Mouse (Mus musculus) thymus, adult 2 months (tissue): ENCODE results near the gene Gm36028.

Experiments used
- CTCF ChIP-seq: fragments of 200-500 bp; IDR thresholded peaks from 2 replicates; pipeline ENCODE4 v1.5.1; 2012; ENCODE audit warnings: mild to moderate bottlenecking, control low read depth, low read length, moderate library complexity, borderline replicate concordance; ENCODE audit not compliant: control insufficient read depth, poor library complexity, insufficient read depth; ENCODE audit errors: extremely low read depth
- POLR2A ChIP-seq: fragments of 200-500 bp; IDR thresholded peaks from 2 replicates; pipeline ENCODE4 v1.6.1; 2012; ENCODE audit warnings: mild to moderate bottlenecking, low read length, control low read depth, moderate library complexity; ENCODE audit not compliant: control insufficient read depth, poor library complexity, insufficient read depth; ENCODE audit errors: extremely low read depth

DNA sequence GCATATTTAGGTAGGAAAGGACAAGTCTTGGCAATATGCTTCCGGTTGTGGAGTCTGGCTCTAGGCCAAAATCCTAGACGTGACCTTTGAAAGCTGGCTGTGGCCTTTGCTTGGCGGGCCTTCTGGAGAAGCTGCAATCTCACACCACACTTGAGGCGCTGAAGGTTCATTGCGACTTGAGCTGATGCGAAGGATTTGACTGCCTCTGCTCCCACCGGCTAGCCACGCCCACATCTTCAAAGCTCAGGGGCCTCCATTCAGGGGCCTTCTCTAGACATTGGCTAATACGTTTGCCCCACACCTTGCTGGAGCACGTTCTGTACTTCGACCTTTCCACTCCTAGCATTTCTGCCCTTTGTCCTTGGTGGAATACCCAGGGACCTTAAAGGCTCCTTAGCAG lies 40.4 kb upstream of the Gm36028 start:
- TF ChIP-seq CTCF: no peak
- TF ChIP-seq POLR2A: no peak
